Mouse (Mus musculus): Measurements from ENCODE around the gene Atg9b. TPM values are rescaled to one million over a fixed set of nuclear protein-coding genes. Genes with fewer than 3 reads are reported as not detected.

Gene Atg9b
- total RNA-seq (2023), result 1 to 10 TPM; 1.4 TPM

GRCm38 (mm10) chr5:24391864-24392263 is at the start of gene Atg9b:
Gene Atg9b (minus strand): TSS chr5:24392143.

DNA sequence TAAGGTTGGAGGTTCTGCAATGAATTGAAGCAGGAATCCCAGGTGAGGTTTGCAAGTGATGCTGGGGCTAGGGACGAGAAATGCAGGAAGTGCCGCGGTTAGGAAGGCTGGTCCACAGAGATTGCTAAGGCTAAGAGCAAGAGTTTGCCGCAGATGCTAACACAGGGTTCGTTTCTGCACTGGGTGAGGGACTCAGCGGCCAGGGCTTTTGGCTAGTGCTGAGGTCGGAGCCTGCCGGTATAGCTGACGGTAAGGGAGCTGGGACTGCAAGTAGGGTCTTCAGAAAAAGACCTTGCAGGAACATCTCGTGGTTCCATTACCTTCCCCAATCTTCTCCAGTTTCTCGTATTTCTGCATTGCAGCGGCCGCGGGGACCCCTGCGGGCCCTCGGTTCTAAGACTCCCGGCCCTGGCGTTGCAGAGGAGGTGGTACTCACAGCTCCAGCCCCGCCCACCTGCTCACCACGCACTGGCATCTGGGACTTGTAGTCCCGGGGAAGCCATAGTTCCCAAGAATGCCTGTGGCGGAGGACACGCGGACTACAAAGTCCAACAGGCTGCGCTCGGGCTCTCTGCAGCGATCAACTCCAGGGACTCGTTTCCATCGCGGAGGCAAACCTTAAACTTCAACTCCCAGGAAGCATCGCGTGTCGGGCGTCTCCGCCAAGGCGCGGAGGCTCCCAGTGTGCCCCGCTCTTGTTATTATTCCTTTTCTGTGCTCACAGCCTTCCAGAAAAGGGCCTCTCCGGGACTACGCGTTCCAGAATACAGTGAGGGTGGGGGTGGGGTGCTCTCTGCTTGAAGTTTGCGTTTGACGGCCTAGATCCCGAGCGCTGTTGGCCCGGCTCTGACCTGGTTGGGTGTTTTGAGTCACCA is 31.4 kb upstream of the Atg9b start, which contains the start of the genes Cdk5 and Slc4a2:
Gene Cdk5, minus strand, starts transcription at position 402 of the 875 bp plus-strand sequence.
Gene Slc4a2, plus strand, starts transcription at position 709 of the 875 bp plus-strand sequence.

DNA sequence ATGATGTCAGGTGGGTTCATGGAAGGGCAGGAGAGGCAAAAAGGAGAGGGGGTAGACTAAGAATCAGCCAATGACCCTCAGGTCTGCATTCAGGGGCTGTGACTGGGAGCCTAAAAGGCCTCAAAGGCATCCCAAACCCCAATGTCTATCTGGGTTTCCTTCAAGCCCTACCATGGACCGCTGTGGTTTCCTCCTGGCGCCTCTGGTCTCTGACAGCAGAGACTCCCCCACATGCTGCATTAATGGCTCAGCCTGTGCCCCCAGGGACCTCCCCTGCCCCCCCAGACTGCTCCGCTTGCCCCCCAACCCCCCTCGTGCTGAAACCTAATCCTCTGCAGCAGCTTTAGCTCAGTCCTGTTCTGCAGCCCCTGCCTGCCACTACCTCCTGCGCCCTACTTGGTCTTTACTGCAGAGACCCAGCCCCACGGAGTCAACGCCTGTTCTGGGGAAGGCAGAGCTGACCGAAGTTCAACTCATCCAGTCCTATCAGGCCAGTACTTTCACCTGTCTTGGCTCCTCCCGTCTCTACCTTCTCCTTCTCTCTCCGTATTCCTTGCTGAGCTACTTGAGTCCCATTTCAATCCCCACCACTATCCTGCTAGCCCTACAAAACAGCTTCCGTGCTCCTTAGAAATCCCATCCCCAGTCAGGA is 21.2 kb upstream of the Atg9b start, which contains the start of gene Asic3:
Gene Asic3, plus strand, starts transcription at position 351 of the 652 bp plus-strand sequence.

GRCm38 (mm10) chr5:24393392-24393997 is 1.6 kb upstream of the Atg9b start, which contains the start of gene Abcb8:
Gene Abcb8 (plus strand): TSS chr5:24393663.

DNA sequence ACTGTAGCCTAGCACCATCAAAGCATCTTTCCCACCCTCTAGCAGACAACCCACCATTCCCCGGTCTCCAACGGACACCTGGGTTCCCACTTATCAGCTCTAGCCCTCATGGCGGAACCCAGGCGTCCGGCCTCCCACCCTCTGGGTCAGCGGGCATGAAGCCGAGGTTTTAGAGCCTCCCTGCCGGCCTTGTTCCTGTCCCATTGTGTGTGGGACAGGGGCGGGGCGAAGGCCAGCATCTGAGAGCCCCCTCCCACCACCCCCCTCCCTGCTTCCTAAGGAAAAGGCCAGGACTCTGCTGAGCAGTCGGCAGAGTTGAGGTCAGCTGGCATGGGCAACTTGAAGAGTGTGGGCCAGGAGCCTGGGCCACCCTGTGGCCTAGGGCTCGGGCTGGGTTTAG is 27.4 kb downstream of the Atg9b start, which contains the start of gene Nos3:
Gene Nos3, plus strand, starts transcription at position 303 of the 400 bp plus-strand sequence.

GRCm38 (mm10) chr5:24351278-24351677 is 40.7 kb downstream of the Atg9b start, which contains the start of gene Kcnh2:
Gene Kcnh2 (minus strand): TSS chr5:24351604.

Other genes starting within 250 kb of the Atg9b start
- gene Nupl2, start 227.2 kb downstream of the Atg9b start, total RNA-seq (2023), result 1 to 10 TPM; 6.8 to 8.0 TPM
- not detected for gene Kcnh2, start 40.5 kb downstream of the Atg9b start, total RNA-seq (2023)
- gene Nos3, start 27.3 kb downstream of the Atg9b start, total RNA-seq (2023), result under 1 TPM; 0.18 to 0.21 TPM
- 10 to 100 TPM; 11.2 to 12.7 TPM for gene Abcb8, start 1.5 kb upstream of the Atg9b start, total RNA-seq (2023)
- gene Asic3, start 21.2 kb upstream of the Atg9b start, total RNA-seq (2023), result under 1 TPM in 1 of 2 experiments, not detected in 1; 0.26 TPM
- gene Cdk5, start 31.4 kb upstream of the Atg9b start, total RNA-seq (2023), result 10 to 100 TPM; 23.1 to 32.0 TPM
- gene Slc4a2, start 31.7 kb upstream of the Atg9b start, total RNA-seq (2023), result 10 to 100 TPM; 59.6 to 65.9 TPM
- 10 to 100 TPM; 44.0 to 59.8 TPM for gene Fastk, start 53.1 kb upstream of the Atg9b start, total RNA-seq (2023)
- 10 to 100 TPM; 19.3 to 19.6 TPM for gene Tmub1, start 55.7 kb upstream of the Atg9b start, total RNA-seq (2023)
- 10 to 100 TPM; 58.6 to 61.2 TPM for gene Agap3, start 60.0 kb upstream of the Atg9b start, total RNA-seq (2023)
- gene Gbx1, start 135.1 kb upstream of the Atg9b start, total RNA-seq (2023), result not detected
- not detected for gene Asb10, start 148.8 kb upstream of the Atg9b start, total RNA-seq (2023)
- gene 4931409K22Rik, start 164.7 kb upstream of the Atg9b start, total RNA-seq (2023), result not detected
- gene Abcf2, start 185.3 kb upstream of the Atg9b start, total RNA-seq (2023), result 10 to 100 TPM; 30.4 to 32.8 TPM
- 10 to 100 TPM; 29.1 to 31.1 TPM for gene Chpf2, start 194.6 kb upstream of the Atg9b start, total RNA-seq (2023)
- gene Smarcd3, start 232.3 kb upstream of the Atg9b start, total RNA-seq (2023), result not detected